Mouse (Mus musculus) megakaryocyte, adult 5-6 weeks (primary cell): ENCODE data around the gene Prune1. TPM values are rescaled to one million over a fixed set of nuclear protein-coding genes. Genes with fewer than 3 reads are reported as not detected.
A peak's percentile ranks its signal among the peaks of the same experiment; 100 is the strongest.

ENCODE experiments used
- ATAC-seq: 2 replicates; pipeline ENCODE4 v1.8.0; 2016; ENCODE audit warnings: mild to moderate bottlenecking, inconsistent platforms; ENCODE audit not compliant: poor library complexity, severe bottlenecking
- total RNA-seq, 2 experiments: library from RNA; stranded (forward) in 1 of 2; stranded (reverse) in 1 of 2; fragments of 153-499, 151-499 nt in 1 of 2; fragments of 221-1000, 200-1000 nt in 1 of 2; gene quantifications; 2 replicates each; pipeline versions ENCODE4 v1.2.3 to v1.2.4; 2015 to 2017

Gene Prune1
- total RNA-seq, 2 experiments from 2014 or later: 10.2 to 12.4 TPM

DNA sequence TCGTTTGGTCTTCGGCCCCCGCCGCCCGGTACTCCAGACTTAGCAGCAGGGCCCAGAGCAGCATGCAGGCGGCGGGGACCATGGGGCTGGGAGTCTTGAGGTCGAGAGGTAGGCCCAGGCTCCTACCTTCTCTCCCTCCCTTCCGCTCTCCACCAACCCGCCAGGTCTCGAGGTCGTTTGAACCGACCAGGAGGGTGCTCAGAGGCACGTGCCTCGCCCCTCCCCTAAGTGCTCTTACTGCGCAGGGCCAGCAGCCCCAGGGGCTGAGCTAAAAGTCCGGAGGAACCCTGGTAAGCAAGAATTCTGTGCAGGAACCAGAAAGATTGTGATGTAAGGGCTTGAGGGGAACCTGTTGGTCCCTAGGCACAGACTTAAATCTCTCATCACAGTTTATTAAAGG lies 41.0 kb downstream of the Prune1 start:
- ATAC-seq: peak; percentile 24; the same call in 1 of the 2 replicates

DNA sequence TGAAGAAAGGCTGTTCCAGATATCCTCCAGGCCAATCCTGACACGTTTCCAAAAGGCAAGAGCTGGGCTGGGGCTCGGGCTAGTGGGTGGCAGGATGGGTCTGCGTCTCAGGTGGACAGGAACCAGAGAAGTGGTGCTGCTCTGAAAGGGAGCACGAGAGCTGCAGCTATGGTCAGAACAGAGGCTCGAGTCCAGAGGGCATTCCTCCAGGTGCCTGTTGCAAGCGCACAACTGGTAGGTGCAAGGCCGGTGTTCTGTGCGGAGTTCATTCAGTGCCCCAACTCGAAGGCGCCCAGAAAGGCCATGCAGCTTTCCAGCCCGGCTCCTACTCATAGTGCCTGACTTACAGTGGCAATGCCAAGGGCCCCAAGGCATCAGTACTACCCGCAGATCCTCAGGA lies 41.9 kb downstream of the Prune1 start:
- no peak for ATAC-seq

GRCm38 (mm10) chr3:95239022-95239421 lies 42.9 kb downstream of the Prune1 start:
- ATAC-seq: no peak

- ATAC-seq: no peak
Observed at GRCm38 (mm10) chr3:95237541-95238099, 44.3 kb downstream of the Prune1 start.

GRCm38 (mm10) chr3:95235386-95236301 lies 46.2 kb downstream of the Prune1 start:
- ATAC-seq: no peak

DNA sequence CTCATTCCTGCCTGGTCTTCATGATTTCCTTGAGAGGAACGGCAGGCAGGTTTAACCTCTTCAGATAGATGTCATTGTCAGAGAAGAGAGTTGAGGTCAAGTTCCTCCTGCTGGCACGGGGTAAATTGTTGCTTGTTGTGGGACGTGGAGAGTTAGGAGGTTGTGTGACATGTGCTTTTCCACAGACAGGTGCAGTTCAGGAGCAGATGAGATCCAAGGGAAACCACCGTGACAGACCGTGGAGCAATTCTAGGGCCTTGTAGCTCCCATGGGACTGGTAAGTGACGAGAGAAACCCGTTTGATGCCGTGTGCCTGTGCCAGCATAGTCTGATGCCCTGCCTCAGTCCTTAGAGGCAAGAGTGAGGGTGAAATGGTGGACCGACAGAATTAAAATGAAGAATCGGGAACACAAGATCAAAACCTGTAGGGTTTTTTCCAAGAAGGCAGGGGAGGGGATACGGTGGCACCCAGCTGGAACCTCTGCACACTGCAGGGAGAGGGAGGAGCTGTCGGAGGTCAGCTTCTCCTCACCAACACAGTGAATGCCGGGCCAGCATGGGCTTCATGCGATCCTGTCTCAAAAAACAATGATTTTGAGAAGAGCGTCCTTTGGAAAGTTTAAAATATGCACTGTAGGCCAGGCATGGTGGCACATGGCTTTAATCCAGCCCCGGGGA lies 48.4 kb downstream of the Prune1 start:
- no peak for ATAC-seq

DNA sequence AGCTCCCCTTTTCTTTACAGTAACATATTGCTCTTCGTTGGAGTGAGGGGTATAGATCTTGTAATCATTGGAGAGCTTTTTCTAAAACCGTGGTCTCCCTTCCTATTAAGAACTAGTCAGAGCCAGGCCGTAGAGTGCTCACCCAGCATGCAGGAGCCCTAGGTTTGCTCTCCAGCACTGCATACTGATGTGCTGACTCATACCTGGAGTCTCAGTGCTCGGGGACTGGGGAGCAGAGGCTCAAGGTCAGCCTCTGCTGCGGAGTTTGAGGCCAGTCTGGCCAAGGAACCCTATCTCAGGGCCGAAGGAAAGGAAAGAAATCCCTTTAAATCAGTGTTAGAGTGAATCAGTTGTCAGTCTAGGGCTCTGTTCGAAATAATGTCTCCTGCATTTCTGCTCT lies 49.1 kb downstream of the Prune1 start:
- ATAC-seq: no peak

DNA sequence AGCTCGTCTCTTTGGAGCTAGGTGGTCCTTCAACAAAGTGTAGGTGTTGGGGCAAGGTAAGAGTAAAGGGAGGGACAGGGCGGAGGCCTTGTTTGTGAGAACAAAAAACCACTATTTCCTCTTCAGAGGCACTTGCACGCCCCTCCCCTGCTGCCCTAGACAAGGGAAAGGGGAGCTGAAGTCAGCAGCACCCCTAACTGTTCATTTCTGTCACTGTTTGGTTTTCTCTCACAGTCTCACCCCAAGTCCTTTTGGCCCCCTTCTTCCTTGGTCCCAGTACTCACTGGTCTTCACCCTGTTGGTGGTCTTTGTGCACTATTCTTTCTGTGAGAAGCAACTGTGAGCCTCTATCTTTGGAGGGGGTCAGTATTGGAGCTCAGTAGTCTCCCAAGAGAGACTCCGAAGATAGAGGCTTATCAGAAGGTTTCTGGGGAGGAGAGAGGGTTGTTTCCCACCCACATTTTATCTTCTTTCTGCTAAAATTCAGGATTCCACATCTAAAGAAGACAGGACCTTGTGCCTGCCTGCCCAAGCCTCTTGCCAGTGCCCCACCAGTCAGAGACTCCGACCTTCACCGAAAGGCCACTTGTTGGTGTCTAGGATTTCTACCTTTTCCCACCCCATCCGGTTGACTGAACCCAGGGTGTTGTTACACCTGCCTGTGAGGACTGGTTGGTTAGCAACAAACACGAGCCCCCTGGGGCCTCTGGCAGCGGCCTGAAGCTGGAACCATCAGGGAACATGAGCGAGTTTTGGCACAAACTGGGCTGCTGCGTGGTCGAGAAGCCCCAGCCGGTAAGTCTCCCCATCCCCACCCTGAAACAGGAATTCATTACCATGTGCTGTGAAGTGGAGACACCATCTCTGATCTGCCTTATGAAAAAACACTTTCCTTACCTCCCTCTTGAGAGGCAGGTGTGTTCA lies 50.3 kb downstream of the Prune1 start, which contains the start of gene Mllt11:
Mllt11 (minus strand) TSS at position 874 of the 924 bp plus-strand sequence.
- 0 out of 2 replicates have a peak, but pooled peaks have one; percentile 13 for ATAC-seq

DNA sequence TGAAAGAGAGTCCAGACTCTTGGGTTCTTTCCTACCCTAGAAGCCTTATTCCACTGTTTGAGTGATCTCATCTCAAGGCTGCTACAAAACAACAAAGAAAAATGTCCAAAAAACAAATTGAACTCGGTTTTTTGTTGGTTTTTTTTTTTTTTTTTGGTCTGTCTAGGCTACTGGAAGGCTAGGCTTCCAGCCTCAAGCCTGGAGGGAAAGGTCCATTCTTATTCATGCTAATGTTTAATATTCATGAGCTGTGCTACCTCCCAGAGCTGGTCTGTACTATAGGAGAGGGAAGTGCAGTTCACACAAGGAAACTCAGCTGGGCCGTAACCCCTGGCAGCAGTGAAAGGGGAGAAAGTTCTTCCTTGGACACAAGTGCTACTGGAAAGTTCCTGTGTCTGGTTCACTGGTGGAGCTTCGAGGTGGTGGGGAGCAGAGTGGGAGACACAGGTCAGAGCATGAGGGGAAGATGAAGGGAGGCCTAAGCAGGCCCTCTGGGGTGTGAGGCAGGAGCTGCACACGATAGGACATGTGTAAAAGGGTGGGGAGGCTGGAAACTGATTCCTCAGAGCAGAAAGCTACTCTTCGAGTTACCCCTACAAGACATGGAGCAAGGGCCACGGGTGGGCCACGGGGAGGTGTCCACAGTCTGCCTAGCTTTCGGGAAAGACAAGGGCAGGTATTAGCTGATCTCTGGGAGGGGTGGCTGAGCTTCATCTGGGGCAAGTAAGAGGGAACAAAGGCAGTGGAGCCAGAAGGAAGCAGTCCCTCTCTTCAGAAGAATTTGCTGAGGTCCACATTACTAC lies 51.2 kb downstream of the Prune1 start:
- no peak for ATAC-seq

DNA sequence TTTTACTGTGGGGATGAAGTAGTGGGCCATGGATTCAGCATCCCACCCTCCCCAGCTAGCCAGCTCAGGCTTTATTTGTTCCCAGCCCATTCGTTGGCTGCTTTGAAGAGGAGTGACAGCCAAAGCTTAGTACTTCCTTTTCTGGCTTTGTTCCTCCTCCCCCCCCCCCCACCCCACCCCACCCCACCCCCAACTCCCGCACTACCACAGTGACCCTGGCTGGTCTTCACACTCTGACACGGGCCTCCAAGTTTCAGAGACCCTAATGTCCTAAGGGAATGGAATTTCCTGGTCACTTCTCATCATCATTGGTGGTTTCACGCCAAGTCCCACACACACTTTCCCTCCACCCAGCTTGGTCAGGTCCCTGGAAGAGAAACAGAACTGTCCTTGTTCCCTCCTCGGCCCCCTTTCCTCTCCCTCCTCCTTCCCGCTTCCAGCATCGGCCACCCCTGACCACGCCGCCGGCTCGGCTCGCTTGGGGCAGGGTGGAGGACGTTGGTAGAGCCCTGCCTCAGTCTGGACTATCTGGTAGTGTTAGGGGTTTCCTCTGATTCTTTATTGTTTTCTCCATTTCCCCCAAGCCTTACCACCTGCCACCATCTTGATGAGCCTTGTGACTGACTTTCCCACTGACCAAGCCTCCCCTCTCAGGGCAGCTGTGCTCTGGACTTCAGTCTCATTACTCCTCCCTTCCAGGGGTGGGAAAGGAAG lies 51.9 kb downstream of the Prune1 start:
- peak; percentile 45 for ATAC-seq

GRCm38 (mm10) chr3:95228894-95229780 lies 52.7 kb downstream of the Prune1 start:
- no peak; the same call in 1 of the 2 replicates for ATAC-seq

GRCm38 (mm10) chr3:95228148-95228893 lies 53.6 kb downstream of the Prune1 start, which contains the start of gene Cdc42se1:
TSS of gene Cdc42se1 (plus strand) at chr3:95228732.
- peak; percentile 81 for ATAC-seq

DNA sequence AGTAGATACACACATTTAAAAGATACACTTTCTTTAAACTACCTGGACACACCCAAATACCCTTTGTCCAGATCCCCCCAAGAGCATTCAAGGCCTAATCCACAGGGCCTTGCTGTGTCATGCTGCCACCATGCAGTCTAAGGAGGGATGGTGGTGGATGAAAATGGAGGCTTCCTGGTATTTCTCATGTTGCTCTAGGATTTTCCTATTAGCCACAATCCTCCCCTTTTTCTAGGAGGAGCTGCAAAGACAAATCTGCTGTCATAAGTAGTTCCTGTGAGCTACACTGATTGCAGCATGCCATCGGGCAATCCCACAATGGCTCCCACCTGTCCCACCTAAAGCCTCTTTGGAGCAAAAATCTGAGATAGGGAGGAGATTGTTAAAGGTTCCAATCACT lies 54.7 kb downstream of the Prune1 start:
- no peak for ATAC-seq

- ATAC-seq: no peak
Observed at GRCm38 (mm10) chr3:95224295-95224694, 57.6 kb downstream of the Prune1 start.

- no peak for ATAC-seq
Observed at GRCm38 (mm10) chr3:95223041-95223440, 58.8 kb downstream of the Prune1 start.

DNA sequence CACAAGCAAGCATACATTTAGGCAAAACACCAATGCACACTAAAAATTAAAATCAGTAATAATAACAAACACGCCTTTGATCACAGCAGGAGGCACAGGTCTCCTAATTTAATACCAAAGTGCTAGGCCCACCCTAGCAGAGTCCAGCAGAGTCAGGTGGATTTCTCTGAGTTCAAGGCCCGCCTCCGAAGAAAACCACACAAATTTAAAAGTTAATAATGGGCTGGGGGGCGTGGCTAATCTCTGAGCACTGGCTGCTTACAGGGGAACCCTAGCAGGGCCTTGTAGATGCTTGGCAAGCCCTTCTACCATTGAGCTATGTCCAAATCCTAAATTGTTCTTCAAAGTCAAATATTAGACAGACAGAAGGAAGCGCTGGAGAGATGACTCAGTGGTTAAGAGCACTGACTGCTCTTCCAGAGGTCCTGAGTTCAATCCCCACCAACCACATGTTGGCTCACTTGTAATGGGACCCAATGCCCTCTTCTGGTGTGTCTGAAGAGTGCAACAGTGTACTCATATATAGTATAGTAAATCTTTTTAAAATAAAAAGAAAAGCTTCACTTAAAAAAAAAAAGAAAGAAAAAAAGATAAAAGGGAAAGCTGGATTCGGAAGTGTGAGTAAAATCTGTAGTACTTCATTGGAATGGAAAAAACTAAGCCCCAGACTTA lies 63.3 kb downstream of the Prune1 start:
- ATAC-seq: no peak
